ENCODE assay signal across 23 mouse cellular contexts in the genomic region with DNA sequence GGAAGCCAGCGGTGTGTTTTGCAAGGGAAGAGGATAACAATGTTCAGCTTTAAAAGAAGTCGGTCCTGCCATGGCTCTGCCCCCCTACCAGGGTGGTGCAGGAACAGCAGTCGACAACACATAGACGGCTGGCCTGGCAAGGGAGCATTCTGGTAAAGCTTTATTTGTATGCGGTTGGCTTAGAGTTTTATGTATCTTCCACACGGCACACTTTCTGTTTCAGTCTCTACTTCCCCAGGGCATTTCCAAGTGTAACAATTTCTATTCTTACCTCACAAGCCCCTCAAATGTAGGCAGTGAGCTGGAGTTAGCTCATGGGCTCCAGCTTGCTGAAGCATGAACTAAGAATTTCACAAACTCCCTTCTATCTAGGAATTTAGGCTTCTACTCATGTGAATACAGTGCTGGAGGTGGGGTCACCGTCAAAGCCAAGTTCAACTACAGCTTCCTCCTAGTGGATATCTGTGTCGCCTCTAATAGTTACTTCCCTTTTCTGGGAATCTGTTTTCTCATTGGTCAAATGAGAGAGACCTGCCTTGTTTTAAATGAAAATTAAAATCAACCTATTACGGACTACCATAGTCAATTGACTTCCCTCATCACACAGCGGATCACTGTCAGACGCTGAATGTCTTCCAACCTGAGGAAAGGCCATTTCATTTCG.
DNase-seq lines count a peak whose midpoint lies in the region; ATAC-seq and TF ChIP-seq lines count a peak whose summit lies in the region.
"Had no signal": no experiment of that assay in that cellular context is flagged by ENCODE, and none has a peak within 500 bp of the region (broad histone marks: within the 10 kb centered on the region; RNA-seq: fewer than 3 reads in every experiment).

No protein-coding gene starts in this region.

- DNase-seq in B cell, adult 2 months, result peak; percentile 1 to 5
- DNase-seq in MEL (ENCODE audit: low read depth, low spot score), result peak; percentile 2
- DNase-seq in heart, postnatal 14 days, result no peak
- no peak for DNase-seq in urinary bladder, postnatal 14 days (ENCODE audit: low spot score)
- no peak for DNase-seq in heart, adult 8-10 months (ENCODE audit: low spot score)
- DNase-seq: adrenal gland, adult 2 months; adrenal gland, postnatal 14 days; cerebellum, adult 11 months; cerebellum, adult 8-10 months; cerebellum, postnatal 10 days; cerebellum, postnatal 36 days; gastrocnemius, postnatal 25 days; heart, adult 2 months; heart, postnatal 36 days; kidney, adult 11 months had no signal

- no peak overlapping the region for H3K27ac ChIP-seq in MEL (ENCODE audit: control insufficient read depth, low read depth, low read length)
- H3K27ac ChIP-seq: forebrain, embryonic 10.5 days; forebrain, embryonic 13.5 days; heart, adult 2 months; hindbrain, embryonic 14.5 days; hindbrain, postnatal 0 days had no signal

- no peak for TF ChIP-seq POLR2A in MEL (IDR thresholded peaks at IDR 0.05; ENCODE audit: control insufficient read depth in 1 of 2, insufficient read depth in 1 of 2, low read depth in 1 of 2, low read length in 2 of 2, poor library complexity in 1 of 2)

- H3K4me3 ChIP-seq in MEL (ENCODE audit: control insufficient read depth in 1 of 2, insufficient read depth in 1 of 2, low read depth in 2 of 2, low read length in 2 of 2), result no peak overlapping the region
- H3K4me3 ChIP-seq: forebrain, embryonic 10.5 days; forebrain, embryonic 13.5 days; heart, adult 2 months had no signal

- no peaks in the 10 kb centered on the region for H3K79me2 ChIP-seq in MEL (ENCODE audit: control insufficient read depth, insufficient read depth, low read length, poor library complexity)

- no peaks in the 10 kb centered on the region for H3K27me3 ChIP-seq in MEL (ENCODE audit: control insufficient read depth in 1 of 2, insufficient read depth in 2 of 2, low read length in 2 of 2)
- H3K27me3 ChIP-seq: forebrain, embryonic 13.5 days had no signal

- no peak for TF ChIP-seq RAD21 in MEL (IDR thresholded peaks at IDR 0.05; ENCODE audit: low read depth, low read length)

- H3K9me3 ChIP-seq in MEL (replicated peaks; ENCODE audit: insufficient read depth, low read length), result no peaks in the 10 kb centered on the region
- H3K9me3 ChIP-seq: forebrain, embryonic 10.5 days; forebrain, embryonic 13.5 days had no signal

- no peaks in the 10 kb centered on the region for H3K4me1 ChIP-seq in MEL (ENCODE audit: control insufficient read depth in 1 of 2, insufficient read depth in 2 of 2, low read length in 2 of 2)

- peak; percentile 63 to 84 for ATAC-seq in hematopoietic stem cell, adult 5-6 weeks (replicated peaks in 1 of 2; ENCODE audit: insufficient read depth in 1 of 2, low FRiP score in 2 of 2, low TSS enrichment in 1 of 2, low read depth in 1 of 2, poor library complexity in 2 of 2, severe bottlenecking in 2 of 2)
- ATAC-seq in megakaryocyte progenitor cell, adult 5-6 weeks (replicated peaks; ENCODE audit: poor library complexity), result peak; percentile 85
- ATAC-seq: hindbrain, postnatal 0 days; inflammation-experienced regulatory T-cells, adult 6 months; Patski had no signal

- intact Hi-C loops in heart, postnatal 14 days (cut with DNase I), result no loop called here

- no peak for TF ChIP-seq EP300 in MEL (IDR thresholded peaks at IDR 0.05; ENCODE audit: low read depth in 1 of 2, low read length in 2 of 2)

- H3K9ac ChIP-seq in MEL (ENCODE audit: control insufficient read depth, low read depth, low read length, poor library complexity, severe bottlenecking), result no peak overlapping the region
- H3K9ac ChIP-seq: forebrain, embryonic 13.5 days; hindbrain, embryonic 14.5 days had no signal

- no peak for TF ChIP-seq CTCF in MEL (IDR thresholded peaks at IDR 0.05 in 2 of 3, conservative IDR thresholded peaks at IDR 0.05 in 1 of 3; ENCODE audit: control insufficient read depth in 1 of 3, insufficient read depth in 1 of 3, low read depth in 2 of 3, low read length in 3 of 3, poor library complexity in 1 of 3, severe bottlenecking in 1 of 3)

- H3K36me3 ChIP-seq in MEL (ENCODE audit: control insufficient read depth in 1 of 2, insufficient read depth in 2 of 2, low read length in 2 of 2), result no peaks in the 10 kb centered on the region
- H3K36me3 ChIP-seq: forebrain, embryonic 10.5 days had no signal

TF ChIP-seq in MEL, 35 proteins besides CTCF, POLR2A, EP300 and RAD21:
- no peak for TF ChIP-seq TAL1 (IDR thresholded peaks at IDR 0.05; ENCODE audit: low read length)
- no peak for TF ChIP-seq SMC3 (IDR thresholded peaks at IDR 0.05; ENCODE audit: low read depth, low read length)
- TF ChIP-seq GABPA (IDR thresholded peaks at IDR 0.05; ENCODE audit: low read depth, low read length), result no peak
- no peak for TF ChIP-seq ZNF384 (IDR thresholded peaks at IDR 0.05; ENCODE audit: low read depth, low read length)
- TF ChIP-seq ETS1 (IDR thresholded peaks at IDR 0.05; ENCODE audit: low read depth, low read length), result no peak
- TF ChIP-seq MEF2A (IDR thresholded peaks at IDR 0.05; ENCODE audit: extremely low read depth, insufficient replicate concordance, low read depth, low read length, poor library complexity, severe bottlenecking), result no peak

Comparison
In these comparisons a context has a peak if more than half of its experiments do, and no peak if none do; other contexts are left out.
1. DNase-seq: peak in B cell, adult 2 months (2 of 2) and MEL (single experiment); none in heart, postnatal 14 days (0 of 2), urinary bladder, postnatal 14 days (single experiment) and heart, adult 8-10 months (single experiment).